Mouse (Mus musculus): ENCODE data around the gene Rps19bp1. TPM values are rescaled to one million over a fixed set of nuclear protein-coding genes. Genes with fewer than 3 reads are reported as not detected.

Rps19bp1 gene
- polyA plus RNA-seq, 1 experiment from 2014 or later = 76.9 TPM

DNA sequence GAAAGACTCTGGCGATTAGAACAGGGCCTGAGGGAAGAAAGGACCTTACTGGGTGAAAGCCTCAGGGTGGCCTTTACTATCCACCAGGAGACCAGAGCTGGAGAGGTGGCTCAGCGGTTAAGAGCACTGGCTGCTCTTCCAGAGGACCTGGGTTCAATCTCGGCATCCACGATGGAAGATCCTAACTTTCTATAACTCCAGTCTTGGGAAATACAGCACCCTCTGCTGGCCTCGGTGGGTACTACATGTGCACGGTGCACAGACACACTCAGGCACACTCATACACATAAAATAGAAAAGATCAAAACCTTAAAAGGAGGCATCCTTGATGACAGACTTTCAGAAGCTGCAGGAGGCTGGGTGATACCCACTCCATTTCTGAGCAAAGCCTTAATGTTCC lies 16.5 kb upstream of the Rps19bp1 start:
- Histone ChIP-seq H3K9me3 (ENCODE audit: control insufficient read depth, low read length) (no peaks in the 10 kb centered on the region), H3K27ac (ENCODE audit: low read depth, low read length) (no peak overlapping the region), H3K4me2 (ENCODE audit: low read depth) (no peak overlapping the region), H3K36me3 (ENCODE audit: control insufficient read depth, insufficient read depth, low read length) (no peaks in the 10 kb centered on the region), H3K4me3 (ENCODE audit: low read depth, low read length) (no peak overlapping the region), H3K9ac (ENCODE audit: low read length) (no peak overlapping the region), H3K27me3 (ENCODE audit: control insufficient read depth, insufficient read depth, low read length) (peaks cover 9% of the 10 kb centered on the region), H3K4me1 (ENCODE audit: control insufficient read depth, insufficient read depth, low read length) (no peaks in the 10 kb centered on the region)
- ATAC-seq (ENCODE audit: insufficient read depth, low FRiP score, low TSS enrichment) (no peak), DNase-seq (ENCODE audit: low spot score) (peak; percentile 57)
- 28% methylated on average over 6 of the region's 6 CpGs for WGBS

DNA sequence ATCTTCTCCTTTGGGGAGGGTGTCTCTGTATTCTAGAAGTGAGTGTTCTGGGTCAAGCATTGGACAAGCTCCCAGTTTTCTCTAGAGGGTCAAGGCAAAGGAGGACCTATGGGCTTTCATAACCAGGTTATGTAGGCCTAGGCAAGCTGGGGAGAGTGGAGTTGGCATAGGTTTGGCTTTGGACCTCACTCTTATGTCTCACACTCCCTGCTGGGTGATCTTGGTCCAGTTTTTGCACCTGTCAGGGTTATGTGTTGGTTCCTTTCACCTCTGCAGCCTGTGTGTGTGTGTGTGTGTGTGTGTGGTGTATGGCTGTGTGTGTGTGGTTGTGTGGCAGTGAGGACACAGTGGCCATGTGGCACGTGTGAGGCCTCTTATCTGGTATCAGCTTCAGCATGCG lies 14.9 kb upstream of the Rps19bp1 start:
- WGBS = 77% methylated on average over 2 of the region's 2 CpGs
- no peaks in the 10 kb centered on the region for H3K27me3 ChIP-seq (ENCODE audit: control insufficient read depth, insufficient read depth, low read length)
- DNase-seq (ENCODE audit: low spot score) = no peak

DNA sequence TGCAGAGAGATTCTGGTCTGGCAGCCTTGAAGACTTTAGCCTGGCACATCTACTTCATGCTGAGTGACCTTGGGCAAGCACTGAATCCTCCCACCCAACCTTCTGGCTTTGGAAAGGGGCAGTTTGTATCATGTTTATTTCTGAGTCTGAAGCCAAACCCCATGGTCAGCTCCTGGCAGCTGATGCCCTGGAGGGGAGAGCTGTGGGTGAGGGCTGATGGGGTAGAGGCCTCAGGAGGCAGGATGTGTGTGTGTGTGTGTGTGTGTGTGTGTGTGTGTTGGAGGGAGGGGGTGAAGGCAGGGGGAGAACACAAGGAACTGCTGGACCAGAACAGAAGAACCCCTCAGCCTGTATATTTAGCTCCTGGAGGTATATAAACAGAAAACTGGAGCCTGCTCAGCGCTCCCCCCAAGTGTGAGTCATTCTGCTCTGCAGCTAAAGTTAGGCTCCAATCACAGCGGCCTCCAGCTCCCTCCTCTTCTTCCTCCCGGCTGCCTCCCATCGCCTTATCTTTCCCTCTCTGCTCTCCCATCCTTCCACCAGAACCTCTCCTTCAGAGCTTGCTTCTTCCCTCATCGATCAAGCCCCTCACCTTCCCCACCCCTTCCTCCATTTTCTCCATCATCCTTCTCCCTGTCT lies 14.1 kb upstream of the Rps19bp1 start:
- 59% methylated on average over 5 of the region's 5 CpGs for WGBS
- Histone ChIP-seq H3K4me2 (ENCODE audit: low read depth) (no peak overlapping the region), H3K9ac (ENCODE audit: low read length) (no peak overlapping the region), H3K9me3 (ENCODE audit: control insufficient read depth, low read length) (no peaks in the 10 kb centered on the region), H3K27ac (ENCODE audit: low read depth, low read length) (no peak overlapping the region), H3K4me3 (ENCODE audit: low read depth, low read length) (no peak overlapping the region), H3K4me1 (ENCODE audit: control insufficient read depth, insufficient read depth, low read length) (no peaks in the 10 kb centered on the region), H3K27me3 (ENCODE audit: control insufficient read depth, insufficient read depth, low read length) (no peaks in the 10 kb centered on the region), H3K36me3 (ENCODE audit: control insufficient read depth, insufficient read depth, low read length) (no peaks in the 10 kb centered on the region)
- no peak for DNase-seq (ENCODE audit: low spot score)
- no peak for ATAC-seq (ENCODE audit: insufficient read depth, low FRiP score, low TSS enrichment)

More for the DNA sequence above, 14.9 kb upstream of the Rps19bp1 start:
- Histone ChIP-seq H3K4me1 (ENCODE audit: control insufficient read depth, insufficient read depth, low read length) (no peaks in the 10 kb centered on the region), H3K4me2 (ENCODE audit: low read depth) (no peak overlapping the region), H3K4me3 (ENCODE audit: low read depth, low read length) (no peak overlapping the region), H3K9me3 (ENCODE audit: control insufficient read depth, low read length) (no peaks in the 10 kb centered on the region), H3K27ac (ENCODE audit: low read depth, low read length) (no peak overlapping the region), H3K9ac (ENCODE audit: low read length) (no peak overlapping the region), H3K36me3 (ENCODE audit: control insufficient read depth, insufficient read depth, low read length) (no peaks in the 10 kb centered on the region)
- no peak for ATAC-seq (ENCODE audit: insufficient read depth, low FRiP score, low TSS enrichment)

DNA sequence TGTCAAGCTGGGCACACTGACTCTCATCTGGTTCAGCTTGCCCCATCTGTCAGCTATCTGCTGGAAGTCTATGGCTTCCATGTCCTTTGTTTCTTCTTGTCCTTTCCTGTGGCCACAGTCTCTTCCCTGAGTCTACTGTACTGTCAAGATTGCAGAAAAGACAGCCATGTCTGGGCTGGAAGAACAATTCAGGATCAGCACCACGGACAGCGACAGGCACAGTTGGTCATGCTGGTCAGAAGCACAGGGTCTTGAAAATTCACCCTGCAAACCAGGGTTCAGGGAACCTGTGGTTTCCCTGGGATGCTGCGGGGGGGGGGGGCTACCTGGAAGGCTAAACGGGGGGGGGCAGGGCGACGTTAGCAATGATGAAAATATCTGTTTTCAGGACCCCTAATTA lies 13.5 kb upstream of the Rps19bp1 start:
- 1% methylated on average over 6 of the region's 6 CpGs for WGBS
- H3K4me3 ChIP-seq (ENCODE audit: low read depth, low read length) = no peak overlapping the region
- DNase-seq (ENCODE audit: low spot score) (peak; percentile 71), ATAC-seq (ENCODE audit: insufficient read depth, low FRiP score, low TSS enrichment) (no peak)
- no peak overlapping the region for H3K4me2 ChIP-seq (ENCODE audit: low read depth)
- no peaks in the 10 kb centered on the region for H3K36me3 ChIP-seq (ENCODE audit: control insufficient read depth, insufficient read depth, low read length)
- H3K4me1 ChIP-seq (ENCODE audit: control insufficient read depth, insufficient read depth, low read length) = no peaks in the 10 kb centered on the region
- no peaks in the 10 kb centered on the region for H3K9me3 ChIP-seq (ENCODE audit: control insufficient read depth, low read length)
- H3K9ac ChIP-seq (ENCODE audit: low read length) = no peak overlapping the region
- H3K27ac ChIP-seq (ENCODE audit: low read depth, low read length) = no peak overlapping the region
- H3K27me3 ChIP-seq (ENCODE audit: control insufficient read depth, insufficient read depth, low read length) = no peaks in the 10 kb centered on the region

DNA sequence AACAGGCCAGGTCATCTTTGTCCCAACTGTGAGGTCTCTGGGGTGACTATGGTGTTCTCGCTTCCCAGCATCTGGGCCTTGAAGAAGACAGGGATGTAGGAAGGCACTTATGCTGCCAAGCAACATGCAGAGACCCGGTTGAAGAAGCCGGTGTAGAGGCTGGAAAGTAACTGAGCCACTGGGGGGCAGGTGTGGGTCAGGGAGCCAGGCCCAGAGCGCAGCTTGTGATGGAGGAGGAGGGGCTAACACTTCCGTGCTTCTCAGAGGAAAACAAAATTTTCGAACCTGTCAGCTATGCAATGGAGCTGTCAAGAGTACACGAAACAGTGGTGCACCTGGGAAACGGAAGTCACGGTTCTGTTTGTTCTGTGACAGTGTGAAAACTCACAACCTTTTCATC lies 13.0 kb upstream of the Rps19bp1 start:
- 47% methylated on average over 9 of the region's 9 CpGs for WGBS
- Histone ChIP-seq H3K4me2 (ENCODE audit: low read depth) (no peak overlapping the region), H3K36me3 (ENCODE audit: control insufficient read depth, insufficient read depth, low read length) (no peaks in the 10 kb centered on the region), H3K4me1 (ENCODE audit: control insufficient read depth, insufficient read depth, low read length) (no peaks in the 10 kb centered on the region), H3K9ac (ENCODE audit: low read length) (no peak overlapping the region), H3K4me3 (ENCODE audit: low read depth, low read length) (no peak overlapping the region), H3K27ac (ENCODE audit: low read depth, low read length) (no peak overlapping the region), H3K27me3 (ENCODE audit: control insufficient read depth, insufficient read depth, low read length) (no peaks in the 10 kb centered on the region), H3K9me3 (ENCODE audit: control insufficient read depth, low read length) (no peaks in the 10 kb centered on the region)
- ATAC-seq (ENCODE audit: insufficient read depth, low FRiP score, low TSS enrichment) (no peak), DNase-seq (ENCODE audit: low spot score) (peak; percentile 37)

DNA sequence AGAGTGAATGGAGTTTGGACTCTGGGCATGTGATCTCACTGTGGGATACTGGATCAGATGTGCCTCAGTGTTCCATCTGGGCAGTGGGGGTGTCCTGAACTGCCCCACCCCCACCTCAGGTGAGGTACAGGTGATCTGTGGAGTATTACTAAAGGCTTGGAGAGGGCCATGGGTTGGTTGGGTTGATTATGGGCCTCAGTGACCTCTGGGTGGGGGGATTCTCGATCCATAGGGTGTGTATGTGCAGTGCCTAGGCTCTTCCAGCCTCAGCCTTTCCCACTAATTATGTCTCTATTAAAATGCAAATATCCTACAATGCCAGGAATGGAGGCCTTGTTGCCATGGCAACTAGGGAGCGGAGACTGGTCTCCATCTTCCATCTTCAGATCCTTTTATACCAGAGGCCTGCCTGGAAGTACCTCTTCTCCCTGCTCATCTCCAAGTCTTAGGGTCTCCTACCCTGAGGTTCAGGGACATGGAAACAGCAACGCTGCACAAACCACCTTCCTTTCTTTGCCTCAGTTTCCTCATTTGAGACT lies 7.8 kb upstream of the Rps19bp1 start:
- Histone ChIP-seq H3K4me1 (ENCODE audit: control insufficient read depth, insufficient read depth, low read length) (peaks cover 2% of the 10 kb centered on the region; the same call in 1 of the 2 replicates), H3K36me3 (ENCODE audit: control insufficient read depth, insufficient read depth, low read length) (no peaks in the 10 kb centered on the region), H3K9ac (ENCODE audit: low read length) (no peak overlapping the region), H3K27me3 (ENCODE audit: control insufficient read depth, insufficient read depth, low read length) (no peaks in the 10 kb centered on the region), H3K4me3 (ENCODE audit: low read depth, low read length) (no peak overlapping the region), H3K9me3 (ENCODE audit: control insufficient read depth, low read length) (no peaks in the 10 kb centered on the region), H3K4me2 (ENCODE audit: low read depth) (no peak overlapping the region), H3K27ac (ENCODE audit: low read depth, low read length) (no peak overlapping the region)
- 67% methylated on average over 3 of the region's 3 CpGs for WGBS
- ATAC-seq (ENCODE audit: insufficient read depth, low FRiP score, low TSS enrichment) = no peak
- no peak for DNase-seq (ENCODE audit: low spot score)

DNA sequence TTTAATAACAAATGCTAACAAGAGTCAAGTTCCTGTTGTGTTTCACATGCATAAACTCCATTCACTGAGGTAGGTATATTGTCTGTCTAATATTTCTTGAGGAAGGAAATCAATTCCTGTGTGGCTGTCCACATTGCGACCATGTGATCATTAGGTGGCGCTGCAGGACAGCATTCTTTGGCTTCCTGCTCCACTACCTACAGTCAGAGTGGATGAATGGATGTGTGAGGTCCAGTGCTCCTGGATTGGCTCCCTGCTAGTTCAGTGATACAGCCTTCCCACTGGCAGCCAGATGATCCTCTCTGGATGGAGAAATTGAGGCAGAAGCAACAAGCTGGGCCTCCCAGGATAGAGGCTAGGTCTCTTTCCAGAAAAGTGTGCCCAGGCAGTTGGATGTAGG lies 2.2 kb upstream of the Rps19bp1 start:
- 0% methylated on average over 2 of the region's 2 CpGs for WGBS
- no peaks in the 10 kb centered on the region for H3K4me1 ChIP-seq (ENCODE audit: control insufficient read depth, insufficient read depth, low read length)
- peak; percentile 57; the same call in 1 of the 2 replicates for ATAC-seq (ENCODE audit: insufficient read depth, low FRiP score, low TSS enrichment)
- H3K27me3 ChIP-seq (ENCODE audit: control insufficient read depth, insufficient read depth, low read length) = no peaks in the 10 kb centered on the region
- no peak overlapping the region for H3K27ac ChIP-seq (ENCODE audit: low read depth, low read length)
- no peaks in the 10 kb centered on the region for H3K9me3 ChIP-seq (ENCODE audit: control insufficient read depth, low read length)
- no peak overlapping the region for H3K4me3 ChIP-seq (ENCODE audit: low read depth, low read length)
- H3K9ac ChIP-seq (ENCODE audit: low read length) = no peak overlapping the region
- no peaks in the 10 kb centered on the region for H3K36me3 ChIP-seq (ENCODE audit: control insufficient read depth, insufficient read depth, low read length)
- no peak overlapping the region for H3K4me2 ChIP-seq (ENCODE audit: low read depth)
- DNase-seq (ENCODE audit: low spot score) = peak; percentile 78

DNA sequence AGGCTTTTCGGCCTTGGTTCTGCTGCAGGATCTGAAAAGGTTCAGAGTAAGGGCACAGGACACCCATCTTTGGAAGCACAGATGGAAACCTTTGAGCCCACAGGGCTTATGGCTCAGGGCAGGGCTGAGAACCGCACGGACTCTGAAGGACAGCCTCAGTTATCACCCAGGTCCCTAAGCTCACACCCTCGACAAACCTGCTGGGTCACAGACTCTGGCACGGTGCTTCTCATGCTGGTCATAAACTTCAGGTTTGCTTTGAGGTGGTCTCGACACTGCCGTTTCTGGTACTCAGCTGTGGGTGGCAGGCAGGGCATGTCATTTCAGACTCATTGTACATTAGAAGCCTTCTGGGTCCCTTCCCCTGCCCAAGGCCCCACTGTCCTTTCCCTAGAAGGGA lies 3.0 kb downstream of the Rps19bp1 start:
- WGBS = 84% methylated on average over 7 of the region's 7 CpGs
- H3K4me1 ChIP-seq (ENCODE audit: control insufficient read depth, insufficient read depth, low read length) = peaks cover 10% of the 10 kb centered on the region
- no peak overlapping the region for H3K27ac ChIP-seq (ENCODE audit: low read depth, low read length)
- no peak overlapping the region for H3K4me3 ChIP-seq (ENCODE audit: low read depth, low read length)
- H3K9me3 ChIP-seq (ENCODE audit: control insufficient read depth, low read length) = no peaks in the 10 kb centered on the region
- no peak overlapping the region for H3K9ac ChIP-seq (ENCODE audit: low read length)
- peaks cover 11% of the 10 kb centered on the region for H3K36me3 ChIP-seq (ENCODE audit: control insufficient read depth, insufficient read depth, low read length)
- H3K4me2 ChIP-seq (ENCODE audit: low read depth) = no peak overlapping the region
- no peak for DNase-seq (ENCODE audit: low spot score)
- ATAC-seq (ENCODE audit: insufficient read depth, low FRiP score, low TSS enrichment) = no peak
- H3K27me3 ChIP-seq (ENCODE audit: control insufficient read depth, insufficient read depth, low read length) = no peaks in the 10 kb centered on the region

DNA sequence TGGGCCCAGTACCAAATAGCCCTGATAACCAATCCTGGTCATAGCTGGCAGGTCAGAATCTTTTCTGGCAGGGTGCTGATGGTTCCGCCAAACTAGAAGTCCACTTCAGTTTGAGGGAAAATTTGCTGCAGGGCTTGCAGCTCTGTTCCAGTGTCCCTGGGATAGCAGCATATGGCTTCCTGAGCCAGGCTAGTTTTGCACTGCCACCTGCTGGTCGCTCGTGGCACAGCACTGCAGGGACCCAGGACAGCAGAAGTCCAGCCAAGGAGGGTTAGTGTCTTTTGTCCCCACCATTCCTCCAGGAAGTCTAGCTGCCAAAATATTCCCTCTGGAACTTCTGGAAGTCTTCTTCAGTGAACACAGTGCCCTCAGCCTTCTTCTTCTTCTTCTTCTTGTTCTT lies 3.4 kb downstream of the Rps19bp1 start:
- Histone ChIP-seq H3K27me3 (ENCODE audit: control insufficient read depth, insufficient read depth, low read length) (no peaks in the 10 kb centered on the region), H3K9ac (ENCODE audit: low read length) (no peak overlapping the region), H3K36me3 (ENCODE audit: control insufficient read depth, insufficient read depth, low read length) (peaks cover 11% of the 10 kb centered on the region), H3K4me1 (ENCODE audit: control insufficient read depth, insufficient read depth, low read length) (peaks cover 10% of the 10 kb centered on the region), H3K27ac (ENCODE audit: low read depth, low read length) (no peak overlapping the region), H3K9me3 (ENCODE audit: control insufficient read depth, low read length) (no peaks in the 10 kb centered on the region), H3K4me3 (ENCODE audit: low read depth, low read length) (no peak overlapping the region), H3K4me2 (ENCODE audit: low read depth) (no peak overlapping the region)
- ATAC-seq (ENCODE audit: insufficient read depth, low FRiP score, low TSS enrichment) (no peak), DNase-seq (ENCODE audit: low spot score) (peak; percentile 87)
- WGBS = 18% methylated on average over 3 of the region's 3 CpGs

Measured in neural tube, embryonic 11.5 days (tissue).